Mouse (Mus musculus): ENCODE data around the gene Hypk.

GRCm38 (mm10) chr2:121448136-121448535 lies 5.0 kb upstream of the Hypk start:
- no peak for TF ChIP-seq CTCF (IDR thresholded peaks at IDR 0.05; ENCODE audit: extremely low read depth, insufficient read length, insufficient replicate concordance, low read depth, low read length)
- TF ChIP-seq POLR2A (IDR thresholded peaks at IDR 0.05; ENCODE audit: low read depth, low read length): no peak

Data from small intestine, adult 2 months (tissue).